Mouse (Mus musculus) layer of hippocampus, postnatal 14 days (tissue): ENCODE data around the gene Tbc1d8. TPM values are rescaled to one million over a fixed set of nuclear protein-coding genes. Genes with fewer than 3 reads are reported as not detected.
A peak's percentile ranks its signal among the peaks of the same experiment; 100 is the strongest.

Source experiments
- DNase-seq, 2 experiments: peaks; one replicate each; pipeline ENCODE4 v3.0.0; 2021 to 2022; ENCODE audit warnings: low spot score in 2 of 2, mixed read lengths in 1 of 2
- total RNA-seq, 2 experiments: library from RNA; stranded (reverse); gene quantifications; 2 replicates each; pipeline ENCODE4 v1.2.3; 2021

The Tbc1d8 gene
- total RNA-seq, 2 experiments from 2014 or later, result 13.2 TPM

- DNase-seq, result peak; percentile 95 to 98
Measured at GRCm38 (mm10) chr1:39367601-39368266, 110.8 kb downstream of the Tbc1d8 start, which contains the start of gene Rpl31. TSS of gene Rpl31 (plus strand) at chr1:39367842.

- no peak for DNase-seq
Measured at GRCm38 (mm10) chr1:39367045-39367444, 111.5 kb downstream of the Tbc1d8 start.

- no peak for DNase-seq
Measured at GRCm38 (mm10) chr1:39365562-39365961, 113.0 kb downstream of the Tbc1d8 start.

GRCm38 (mm10) chr1:39362515-39362893 is 116.1 kb downstream of the Tbc1d8 start:
- no peak for DNase-seq

- DNase-seq, result no peak
Measured at GRCm38 (mm10) chr1:39361754-39362514, 116.6 kb downstream of the Tbc1d8 start.

GRCm38 (mm10) chr1:39349427-39349826 is 129.1 kb downstream of the Tbc1d8 start:
- DNase-seq, result no peak

- DNase-seq, result peak; percentile 37 to 66
Measured at GRCm38 (mm10) chr1:39349001-39349400, 129.6 kb downstream of the Tbc1d8 start.

- DNase-seq, result peak in 1 of 2 experiments; percentile 27
Measured at GRCm38 (mm10) chr1:39344981-39345600, 133.5 kb downstream of the Tbc1d8 start.

GRCm38 (mm10) chr1:39343242-39343641 is 135.3 kb downstream of the Tbc1d8 start:
- DNase-seq, result no peak

- DNase-seq, result no peak
Measured at GRCm38 (mm10) chr1:39341807-39342206, 136.7 kb downstream of the Tbc1d8 start.

- peak in 1 of 2 experiments; percentile 46 for DNase-seq
Measured at GRCm38 (mm10) chr1:39340647-39341046, 137.9 kb downstream of the Tbc1d8 start.

GRCm38 (mm10) chr1:39340156-39340555 is 138.4 kb downstream of the Tbc1d8 start:
- DNase-seq, result no peak

- no peak for DNase-seq
Measured at GRCm38 (mm10) chr1:39339455-39339854, 139.1 kb downstream of the Tbc1d8 start.

- DNase-seq, result no peak
Measured at GRCm38 (mm10) chr1:39338831-39339230, 139.7 kb downstream of the Tbc1d8 start.

GRCm38 (mm10) chr1:39336788-39337187 is 141.8 kb downstream of the Tbc1d8 start:
- DNase-seq, result peak in 1 of 2 experiments; percentile 55

GRCm38 (mm10) chr1:39335561-39336196 is 142.9 kb downstream of the Tbc1d8 start:
- no peak for DNase-seq

- DNase-seq, result no peak
Measured at GRCm38 (mm10) chr1:39332456-39332855, 146.1 kb downstream of the Tbc1d8 start.

GRCm38 (mm10) chr1:39330857-39331594 is 147.5 kb downstream of the Tbc1d8 start:
- DNase-seq, result no peak

GRCm38 (mm10) chr1:39327546-39327945 is 151.0 kb downstream of the Tbc1d8 start:
- DNase-seq, result no peak

GRCm38 (mm10) chr1:39325228-39325627 is 153.3 kb downstream of the Tbc1d8 start:
- no peak for DNase-seq

GRCm38 (mm10) chr1:39321954-39322353 is 156.6 kb downstream of the Tbc1d8 start:
- no peak for DNase-seq
